Mouse (Mus musculus) lung, adult 2 months (tissue): ENCODE results near the gene Actr5. TPM values are rescaled to one million over a fixed set of nuclear protein-coding genes. Genes with fewer than 3 reads are reported as not detected.

ENCODE experiments used
- DNase-seq: peaks from one replicate; pipeline ENCODE4 v3.0.0; 2022
- H3K4me1 ChIP-seq: fragments of 200-500 bp; 2 replicates; pipeline ENCODE4 v1.6.1; 2011; ENCODE audit warnings: low read length; ENCODE audit not compliant: control insufficient read depth, insufficient read depth
- H3K4me3 ChIP-seq: fragments of 200-500 bp; replicated peaks from 2 replicates; pipeline ENCODE3; 2011; ENCODE audit warnings: low read depth, mild to moderate bottlenecking, control low read depth, low read length; ENCODE audit errors: extremely low read depth
- CTCF ChIP-seq: fragments of 200-500 bp; IDR thresholded peaks from 2 replicates; pipeline ENCODE4 v1.5.1; 2011; ENCODE audit warnings: mild to moderate bottlenecking, low read length, control low read depth; ENCODE audit not compliant: insufficient read depth
- POLR2A ChIP-seq: fragments of 200-500 bp; IDR thresholded peaks from 2 replicates; pipeline ENCODE4 v1.6.1; 2011; ENCODE audit warnings: low read depth, mild to moderate bottlenecking, control low read depth, low read length, borderline replicate concordance; ENCODE audit errors: extremely low read depth
- WGBS: fragments of 180-500 bp; shearing (Covaris S2); methylation state at CpG from one replicate; pipeline ENCODE4 v1.1.7; 2018; 5-methylcytosine and 5-hydroxymethylcytosine counted together
- polyA plus RNA-seq: library from polyadenylated mRNA; depleted of rRNA; stranded (reverse); fragments of >200 nt; gene quantifications from 2 replicates; pipeline ENCODE4 v1.2.3, GENCODE M21; 2012

Gene Actr5
- polyA plus RNA-seq, 1 experiment = 9.0 TPM

DNA sequence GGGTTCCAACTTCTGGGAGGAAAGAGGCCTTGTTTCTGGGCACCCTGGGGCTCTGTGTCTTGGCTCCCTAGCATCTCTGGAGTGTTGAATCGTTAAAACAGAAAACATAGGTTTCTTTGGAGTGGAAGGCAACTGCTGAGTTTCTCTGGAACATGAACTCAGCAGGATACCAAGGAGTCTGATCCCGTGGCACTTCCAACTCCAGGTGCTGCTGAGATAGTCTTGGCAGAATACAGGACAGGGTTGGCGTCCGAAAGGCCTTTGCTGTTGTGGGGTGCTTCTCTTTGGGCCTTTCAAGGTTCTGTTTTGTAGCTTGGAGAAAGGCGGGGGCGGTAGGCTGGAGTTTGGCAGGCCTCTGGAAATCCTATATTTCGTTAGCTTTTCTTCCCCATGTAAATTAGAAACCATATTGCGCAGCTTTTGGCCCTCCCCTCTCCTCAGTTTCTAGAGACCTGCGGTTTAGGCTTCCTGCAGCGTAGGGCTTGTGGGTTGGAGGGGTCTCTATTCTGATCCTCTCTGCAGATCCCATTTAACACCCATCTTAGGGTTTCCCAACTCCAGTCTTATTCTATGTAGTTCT is 11.9 kb upstream of the Actr5 start:
- no peaks in the 10 kb centered on the region for H3K4me1 ChIP-seq
- DNase-seq = no peak
- 11% methylated on average over 10 of the region's 10 CpGs for WGBS
- no peak for TF ChIP-seq POLR2A
- TF ChIP-seq CTCF = no peak
- no peak overlapping the region for H3K4me3 ChIP-seq

GRCm38 (mm10) chr2:158613541-158614417 is 10.9 kb upstream of the Actr5 start:
- no peak for DNase-seq
- WGBS = 6% methylated on average over 53 of the region's 53 CpGs

DNA sequence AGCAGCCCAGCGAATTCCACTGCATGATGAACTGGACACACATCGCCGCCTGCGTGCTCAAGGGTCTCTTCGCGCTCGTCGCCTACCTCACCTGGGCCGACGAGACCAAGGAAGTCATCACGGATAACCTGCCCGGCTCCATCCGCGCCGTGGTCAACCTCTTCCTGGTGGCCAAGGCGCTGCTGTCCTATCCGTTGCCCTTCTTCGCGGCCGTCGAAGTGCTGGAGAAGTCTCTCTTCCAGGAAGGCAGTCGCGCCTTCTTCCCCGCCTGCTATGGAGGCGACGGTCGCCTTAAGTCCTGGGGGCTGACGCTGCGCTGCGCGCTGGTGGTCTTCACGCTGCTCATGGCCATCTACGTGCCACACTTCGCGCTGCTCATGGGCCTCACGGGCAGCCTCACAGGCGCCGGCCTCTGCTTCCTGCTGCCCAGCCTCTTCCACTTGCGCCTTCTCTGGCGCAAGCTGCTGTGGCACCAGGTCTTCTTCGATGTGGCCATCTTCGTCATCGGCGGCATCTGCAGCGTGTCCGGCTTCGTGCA is 10.2 kb upstream of the Actr5 start:
- no peak for DNase-seq
- no peak overlapping the region for H3K4me3 ChIP-seq
- TF ChIP-seq CTCF (no peak), POLR2A (no peak)
- H3K4me1 ChIP-seq = no peaks in the 10 kb centered on the region
- 2% methylated on average over 47 of the region's 47 CpGs for WGBS

More at GRCm38 (mm10) chr2:158613541-158614417, 10.9 kb upstream of the Actr5 start:
- H3K4me1 ChIP-seq = no peaks in the 10 kb centered on the region
- no peak overlapping the region for H3K4me3 ChIP-seq
- TF ChIP-seq POLR2A (no peak), CTCF (peak; percentile 42)

GRCm38 (mm10) chr2:158615161-158615680 is 9.5 kb upstream of the Actr5 start:
- Histone ChIP-seq H3K4me3 (no peak overlapping the region), H3K4me1 (no peaks in the 10 kb centered on the region)
- no peak for TF ChIP-seq POLR2A
- TF ChIP-seq CTCF = no peak
- 1% methylated on average over 24 of the region's 24 CpGs for WGBS
- no peak for DNase-seq

DNA sequence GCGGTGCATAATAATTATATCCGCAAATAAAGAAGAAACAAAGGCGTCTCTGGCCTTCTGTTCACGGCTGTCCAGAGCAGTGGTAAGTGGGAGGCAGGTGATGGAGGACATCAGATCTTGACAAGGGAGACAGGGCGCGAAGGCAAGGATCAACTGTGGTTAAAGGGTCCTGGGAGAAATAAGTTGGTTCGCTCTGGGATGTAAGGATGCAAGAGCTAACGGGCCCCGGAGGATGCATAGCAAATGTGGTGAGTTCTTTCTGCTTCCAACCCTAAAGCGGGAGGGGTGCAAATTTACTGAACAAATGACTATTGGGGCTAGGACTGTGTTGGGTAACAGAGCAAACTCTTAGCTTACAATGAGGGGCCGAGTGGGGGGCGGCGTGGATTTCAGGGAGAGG is 9.0 kb upstream of the Actr5 start:
- H3K4me3 ChIP-seq = no peak overlapping the region
- whole genome bisulfite sequencing = 6% methylated on average over 13 of the region's 13 CpGs
- no peak for DNase-seq
- no peaks in the 10 kb centered on the region for H3K4me1 ChIP-seq
- TF ChIP-seq CTCF (no peak), POLR2A (no peak)

GRCm38 (mm10) chr2:158616296-158616695 is 8.4 kb upstream of the Actr5 start:
- no peak for DNase-seq
- Histone ChIP-seq H3K4me1 (no peaks in the 10 kb centered on the region), H3K4me3 (no peak overlapping the region)
- TF ChIP-seq POLR2A (no peak), CTCF (no peak)
- whole genome bisulfite sequencing = 3% methylated on average over 12 of the region's 12 CpGs

GRCm38 (mm10) chr2:158616790-158617189 is 7.9 kb upstream of the Actr5 start:
- DNase-seq = no peak
- TF ChIP-seq POLR2A = no peak
- TF ChIP-seq CTCF = no peak
- H3K4me1 ChIP-seq = no peaks in the 10 kb centered on the region
- WGBS = 13% methylated on average over 11 of the region's 11 CpGs
- H3K4me3 ChIP-seq = no peak overlapping the region

DNA sequence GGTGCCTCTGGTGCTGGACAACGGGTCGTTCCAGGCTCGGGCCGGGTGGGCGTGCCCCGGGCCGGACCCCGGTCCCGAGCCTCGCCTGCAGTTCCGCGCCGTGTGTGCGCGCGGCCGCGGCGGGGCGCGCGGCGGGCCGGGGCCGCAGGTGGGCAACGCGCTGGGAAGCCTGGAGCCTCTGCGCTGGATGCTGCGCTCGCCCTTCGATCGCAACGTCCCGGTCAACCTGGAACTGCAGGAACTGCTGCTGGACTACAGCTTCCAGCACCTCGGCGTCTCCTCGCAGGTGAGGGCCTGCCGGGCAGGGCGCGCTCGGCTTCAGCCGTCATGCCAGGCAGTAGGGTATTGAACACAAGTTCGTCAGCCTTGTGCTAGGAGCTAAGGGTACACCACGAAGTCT is 543 bp downstream of the Actr5 start:
- H3K4me3 ChIP-seq = peak overlapping the region; percentile 93
- no peak for TF ChIP-seq POLR2A
- TF ChIP-seq CTCF = no peak
- DNase-seq = no peak
- under 1% methylated on average over 44 of the region's 44 CpGs for WGBS
- H3K4me1 ChIP-seq = peaks cover 4% of the 10 kb centered on the region; the same call in 1 of the 2 replicates

DNA sequence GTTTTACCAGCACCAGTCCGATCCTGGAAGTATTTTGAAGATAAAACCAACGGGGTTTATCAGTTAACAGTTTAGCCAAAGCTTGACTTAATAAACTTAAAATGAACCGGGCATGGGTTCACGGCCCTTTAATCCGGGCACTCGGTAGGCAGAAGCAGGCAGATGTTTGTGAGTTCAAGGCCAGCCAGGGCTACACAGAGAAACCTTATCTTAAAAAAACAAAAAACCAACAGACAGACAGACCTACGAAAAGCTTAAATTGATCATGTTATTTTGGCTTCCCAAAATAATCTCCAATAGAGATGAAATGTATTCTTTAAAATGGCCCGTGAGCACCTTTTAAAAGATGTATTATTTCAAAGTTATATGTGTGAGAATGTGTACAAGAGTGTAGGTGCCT is 1.0 kb downstream of the Actr5 start:
- no peak for TF ChIP-seq POLR2A
- no peak for TF ChIP-seq CTCF
- WGBS = 26% methylated on average over 8 of the region's 8 CpGs
- peaks cover 4% of the 10 kb centered on the region; the same call in 1 of the 2 replicates for H3K4me1 ChIP-seq

GRCm38 (mm10) chr2:158628858-158629257 is 4.2 kb downstream of the Actr5 start:
- WGBS = 77% methylated on average over 3 of the region's 3 CpGs
- TF ChIP-seq CTCF (no peak), POLR2A (no peak)
- peaks cover 4% of the 10 kb centered on the region; the same call in 1 of the 2 replicates for H3K4me1 ChIP-seq
- no peak overlapping the region for H3K4me3 ChIP-seq
- no peak for DNase-seq

More for the DNA sequence above, 1.0 kb downstream of the Actr5 start:
- DNase-seq = no peak
- H3K4me3 ChIP-seq = peak overlapping the region; percentile 93
